Mouse (Mus musculus): ENCODE data around the gene C1qc. TPM values are rescaled to one million over a fixed set of nuclear protein-coding genes. Genes with fewer than 3 reads are reported as not detected.

C1qc gene
- polyA plus RNA-seq, 1 experiment from 2014 or later, result 37.5 TPM

- Histone ChIP-seq H3K27me3 (replicated peaks) (peaks cover 31% of the 10 kb centered on the region), H3K4me1 (no peaks in the 10 kb centered on the region)
- ATAC-seq (ENCODE audit: insufficient read depth, low FRiP score, low read depth), result no peak
Observed at GRCm38 (mm10) chr4:136912841-136913240, 20.0 kb upstream of the C1qc start.

GRCm38 (mm10) chr4:136911804-136912203, 18.9 kb upstream of the C1qc start:
- no peak for ATAC-seq (ENCODE audit: insufficient read depth, low FRiP score, low read depth)
- H3K9ac ChIP-seq, result no peak overlapping the region
- H3K4me2 ChIP-seq, result no peak overlapping the region
- peaks cover 35% of the 10 kb centered on the region for H3K27me3 ChIP-seq (replicated peaks)
- WGBS, result 44% methylated on average over 9 of the region's 9 CpGs
- H3K4me1 ChIP-seq, result no peaks in the 10 kb centered on the region
- H3K9me3 ChIP-seq, result no peaks in the 10 kb centered on the region
- H3K36me3 ChIP-seq, result no peaks in the 10 kb centered on the region
- no peak overlapping the region for H3K27ac ChIP-seq
- H3K4me3 ChIP-seq (replicated peaks), result no peak overlapping the region

More at GRCm38 (mm10) chr4:136912841-136913240, 20.0 kb upstream of the C1qc start:
- Histone ChIP-seq H3K9ac (no peak overlapping the region), H3K4me3 (replicated peaks) (no peak overlapping the region), H3K4me2 (no peak overlapping the region), H3K9me3 (no peaks in the 10 kb centered on the region), H3K27ac (no peak overlapping the region), H3K36me3 (no peaks in the 10 kb centered on the region)
- 27% methylated on average over 9 of the region's 9 CpGs for WGBS

GRCm38 (mm10) chr4:136911211-136911646, 18.4 kb upstream of the C1qc start:
- no peaks in the 10 kb centered on the region for H3K4me1 ChIP-seq
- peaks cover 37% of the 10 kb centered on the region for H3K27me3 ChIP-seq (replicated peaks)
- no peak overlapping the region for H3K27ac ChIP-seq
- no peaks in the 10 kb centered on the region for H3K9me3 ChIP-seq
- H3K36me3 ChIP-seq, result no peaks in the 10 kb centered on the region
- no peak overlapping the region for H3K9ac ChIP-seq
- ATAC-seq (ENCODE audit: insufficient read depth, low FRiP score, low read depth), result no peak
- 7% methylated on average over 17 of the region's 17 CpGs for WGBS
- H3K4me2 ChIP-seq, result no peak overlapping the region
- H3K4me3 ChIP-seq (replicated peaks), result no peak overlapping the region

- Histone ChIP-seq H3K9me3 (no peaks in the 10 kb centered on the region), H3K27me3 (replicated peaks) (peaks cover 47% of the 10 kb centered on the region), H3K4me1 (no peaks in the 10 kb centered on the region), H3K36me3 (no peaks in the 10 kb centered on the region), H3K27ac (no peak overlapping the region), H3K4me3 (replicated peaks) (no peak overlapping the region), H3K9ac (no peak overlapping the region), H3K4me2 (no peak overlapping the region)
- ATAC-seq (ENCODE audit: insufficient read depth, low FRiP score, low read depth), result no peak
Observed at GRCm38 (mm10) chr4:136907809-136908208, 14.9 kb upstream of the C1qc start.

- no peak overlapping the region for H3K27ac ChIP-seq
- 11% methylated on average over 7 of the region's 7 CpGs for whole genome bisulfite sequencing
- ATAC-seq (ENCODE audit: insufficient read depth, low FRiP score, low read depth), result no peak
- H3K9ac ChIP-seq, result no peak overlapping the region
- H3K4me1 ChIP-seq, result no peaks in the 10 kb centered on the region
- peaks cover 40% of the 10 kb centered on the region for H3K27me3 ChIP-seq (replicated peaks)
- no peaks in the 10 kb centered on the region for H3K9me3 ChIP-seq
- H3K4me3 ChIP-seq (replicated peaks), result no peak overlapping the region
- no peak overlapping the region for H3K4me2 ChIP-seq
- no peaks in the 10 kb centered on the region for H3K36me3 ChIP-seq
Observed at GRCm38 (mm10) chr4:136907033-136907432, 14.2 kb upstream of the C1qc start.

- no peaks in the 10 kb centered on the region for H3K9me3 ChIP-seq
- peak overlapping the region; percentile 44 for H3K27ac ChIP-seq
- 2% methylated on average over 23 of the region's 23 CpGs for WGBS
- no peak overlapping the region for H3K9ac ChIP-seq
- no peaks in the 10 kb centered on the region for H3K36me3 ChIP-seq
- no peak; the same call in 1 of the 2 replicates for ATAC-seq (ENCODE audit: insufficient read depth, low FRiP score, low read depth)
- peak overlapping the region; percentile 8; the same call in 1 of the 2 replicates for H3K4me2 ChIP-seq
- H3K4me1 ChIP-seq, result no peaks in the 10 kb centered on the region
- peaks cover 25% of the 10 kb centered on the region for H3K27me3 ChIP-seq (replicated peaks)
- no peak overlapping the region for H3K4me3 ChIP-seq (replicated peaks)
Observed at GRCm38 (mm10) chr4:136904767-136905539, 12.1 kb upstream of the C1qc start.

GRCm38 (mm10) chr4:136899154-136899553, 6.3 kb upstream of the C1qc start:
- ATAC-seq (ENCODE audit: insufficient read depth, low FRiP score, low read depth), result no peak
- peaks cover 19% of the 10 kb centered on the region; the same call in 1 of the 2 replicates for H3K4me1 ChIP-seq

GRCm38 (mm10) chr4:136898637-136899036, 5.8 kb upstream of the C1qc start, which contains the start of gene C1qa:
C1qa (minus strand) TSS chr4:136898803.
- Histone ChIP-seq H3K4me1 (peaks cover 19% of the 10 kb centered on the region; the same call in 1 of the 2 replicates), H3K4me2 (no peak within 1 kb of the TSS), H3K36me3 (no peaks in the 10 kb centered on the region), H3K27me3 (replicated peaks) (peaks cover 13% of the 10 kb centered on the region), H3K9ac (no peak within 1 kb of the TSS), H3K9me3 (no peaks in the 10 kb centered on the region), H3K4me3 (replicated peaks) (no peak within 1 kb of the TSS), H3K27ac (peak within 1 kb of the TSS; percentile 55; the same call in 1 of the 2 replicates)
- no peak for ATAC-seq (ENCODE audit: insufficient read depth, low FRiP score, low read depth)
- WGBS, result 58% methylated on average over 9 of the region's 9 CpGs

More at GRCm38 (mm10) chr4:136899154-136899553, 6.3 kb upstream of the C1qc start:
- Histone ChIP-seq H3K9me3 (no peaks in the 10 kb centered on the region), H3K27ac (peak overlapping the region; percentile 55; the same call in 1 of the 2 replicates), H3K9ac (no peak overlapping the region), H3K4me3 (replicated peaks) (no peak overlapping the region), H3K4me2 (no peak overlapping the region), H3K36me3 (no peaks in the 10 kb centered on the region), H3K27me3 (replicated peaks) (peaks cover 13% of the 10 kb centered on the region)
- WGBS, result 64% methylated on average over 7 of the region's 7 CpGs

- H3K9me3 ChIP-seq, result no peaks in the 10 kb centered on the region
- no peaks in the 10 kb centered on the region for H3K36me3 ChIP-seq
- H3K27me3 ChIP-seq (replicated peaks), result peaks cover 13% of the 10 kb centered on the region
- H3K9ac ChIP-seq, result no peak overlapping the region
- no peak overlapping the region for H3K4me2 ChIP-seq
- H3K27ac ChIP-seq, result peak overlapping the region; percentile 55; the same call in 1 of the 2 replicates
- WGBS, result 26% methylated on average over 9 of the region's 9 CpGs
- no peak overlapping the region for H3K4me3 ChIP-seq (replicated peaks)
- peaks cover 19% of the 10 kb centered on the region; the same call in 1 of the 2 replicates for H3K4me1 ChIP-seq
- peak; percentile 64 for ATAC-seq (ENCODE audit: insufficient read depth, low FRiP score, low read depth)
Observed at GRCm38 (mm10) chr4:136898084-136898598, 5.3 kb upstream of the C1qc start.

- Histone ChIP-seq H3K9me3 (no peaks in the 10 kb centered on the region), H3K27ac (no peak overlapping the region), H3K4me3 (replicated peaks) (no peak overlapping the region), H3K9ac (no peak overlapping the region), H3K4me2 (0 out of 2 replicates have a peak overlapping the region, but pooled peaks have one; percentile 25), H3K27me3 (replicated peaks) (peaks cover 13% of the 10 kb centered on the region), H3K4me1 (peaks cover 19% of the 10 kb centered on the region; the same call in 1 of the 2 replicates), H3K36me3 (no peaks in the 10 kb centered on the region)
- no peak for ATAC-seq (ENCODE audit: insufficient read depth, low FRiP score, low read depth)
- WGBS, result 32% methylated on average over 10 of the region's 10 CpGs
Observed at GRCm38 (mm10) chr4:136896461-136896860, 3.6 kb upstream of the C1qc start.

GRCm38 (mm10) chr4:136895861-136896260, 3.0 kb upstream of the C1qc start:
- Histone ChIP-seq H3K4me2 (peak overlapping the region; percentile 25; the same call in 1 of the 2 replicates), H3K9ac (no peak overlapping the region), H3K9me3 (no peaks in the 10 kb centered on the region), H3K4me1 (peaks cover 19% of the 10 kb centered on the region; the same call in 1 of the 2 replicates), H3K27me3 (replicated peaks) (peaks cover 13% of the 10 kb centered on the region), H3K36me3 (no peaks in the 10 kb centered on the region), H3K27ac (no peak overlapping the region), H3K4me3 (replicated peaks) (no peak overlapping the region)
- whole genome bisulfite sequencing, result 5% methylated on average over 14 of the region's 15 CpGs
- no peak for ATAC-seq (ENCODE audit: insufficient read depth, low FRiP score, low read depth)

GRCm38 (mm10) chr4:136894821-136895220, 2.0 kb upstream of the C1qc start:
- Histone ChIP-seq H3K9me3 (no peaks in the 10 kb centered on the region), H3K27ac (no peak overlapping the region), H3K9ac (no peak overlapping the region), H3K27me3 (replicated peaks) (peaks cover 13% of the 10 kb centered on the region), H3K4me1 (peaks cover 19% of the 10 kb centered on the region; the same call in 1 of the 2 replicates), H3K36me3 (no peaks in the 10 kb centered on the region), H3K4me2 (no peak overlapping the region), H3K4me3 (replicated peaks) (no peak overlapping the region)
- ATAC-seq (ENCODE audit: insufficient read depth, low FRiP score, low read depth), result no peak
- 69% methylated on average over 4 of the region's 4 CpGs for WGBS
